Comparison of ENCODE assay signal across 14 mouse cellular contexts in genomic region chr12:117703413-117703812, GRCm38 (mm10).
"Had no signal": no experiment of that assay in that cellular context is flagged by ENCODE, and none has a peak within 500 bp of the region (broad histone marks: within the 10 kb centered on the region; RNA-seq: fewer than 3 reads in every experiment).

No protein-coding gene starts in this region.

- DNase-seq: kidney, postnatal 10 days; kidney, postnatal 36 days; liver, postnatal 0 days; lung, embryonic 14.5 days; midbrain, embryonic 14.5 days; thymus, adult 18-20 months; thymus, postnatal 36 days had no signal

- H3K9me3 ChIP-seq: kidney, embryonic 15.5 days; limb, embryonic 12.5 days; limb, embryonic 15.5 days had no signal

- H3K4me2 ChIP-seq: kidney, embryonic 15.5 days; limb, embryonic 12.5 days; limb, embryonic 15.5 days; liver, embryonic 11.5 days; lung, embryonic 14.5 days had no signal

- ATAC-seq: liver, postnatal 0 days; lung, postnatal 0 days had no signal

- H3K27me3 ChIP-seq: kidney, embryonic 15.5 days; limb, embryonic 12.5 days; limb, embryonic 15.5 days had no signal

- H3K4me3 ChIP-seq: kidney, embryonic 15.5 days; limb, embryonic 12.5 days; limb, embryonic 15.5 days had no signal

- H3K36me3 ChIP-seq: kidney, embryonic 15.5 days; limb, embryonic 12.5 days; limb, embryonic 15.5 days had no signal

- H3K9ac ChIP-seq: kidney, embryonic 15.5 days; limb, embryonic 12.5 days; limb, embryonic 15.5 days; liver, embryonic 14.5 days; liver, postnatal 0 days; lung, embryonic 14.5 days had no signal

- H3K27ac ChIP-seq: kidney, embryonic 15.5 days; limb, embryonic 12.5 days; limb, embryonic 15.5 days; liver, embryonic 14.5 days; macrophage had no signal

- H3K4me1 ChIP-seq: kidney, embryonic 15.5 days; limb, embryonic 12.5 days; limb, embryonic 15.5 days had no signal
